Mouse (Mus musculus) left cerebral cortex, adult 2 months (tissue): Measurements from ENCODE around the gene Pde10a. TPM values are rescaled to one million over a fixed set of nuclear protein-coding genes. Genes with fewer than 3 reads are reported as not detected.

Experiments used
- DNase-seq, 2 experiments: peaks; one replicate each; pipeline ENCODE4 v3.0.0; 2021 to 2022; ENCODE audit warnings: low spot score in 2 of 2, mixed read lengths in 1 of 2; ENCODE audit errors: extremely low spot score in 1 of 2
- H3K27ac ChIP-seq: fragments of 200-600 bp; 2 replicates; pipeline ENCODE4 v1.8.1; 2022
- H3K4me3 ChIP-seq: fragments of 200-600 bp; 2 replicates; pipeline ENCODE4 v1.8.1; 2022
- CTCF ChIP-seq: fragments of 200-600 bp; IDR thresholded peaks from 2 replicates; pipeline ENCODE4 v1.8.1; 2022; ENCODE audit warnings: antibody characterized with exemption, mild to moderate bottlenecking, moderate library complexity
- intact Hi-C: fragments of 180-260 bp; cut with DNase I; formaldehyde crosslinking; loops from one replicate; pipeline ENCODE4 v1.15.1; 2025
- total RNA-seq, 2 experiments: library from RNA; stranded (reverse); gene quantifications; 2 replicates each; pipeline ENCODE4 v1.2.3; 2021

Pde10a gene
- total RNA-seq, 2 experiments from 2014 or later = 78.0 to 113 TPM

DNA sequence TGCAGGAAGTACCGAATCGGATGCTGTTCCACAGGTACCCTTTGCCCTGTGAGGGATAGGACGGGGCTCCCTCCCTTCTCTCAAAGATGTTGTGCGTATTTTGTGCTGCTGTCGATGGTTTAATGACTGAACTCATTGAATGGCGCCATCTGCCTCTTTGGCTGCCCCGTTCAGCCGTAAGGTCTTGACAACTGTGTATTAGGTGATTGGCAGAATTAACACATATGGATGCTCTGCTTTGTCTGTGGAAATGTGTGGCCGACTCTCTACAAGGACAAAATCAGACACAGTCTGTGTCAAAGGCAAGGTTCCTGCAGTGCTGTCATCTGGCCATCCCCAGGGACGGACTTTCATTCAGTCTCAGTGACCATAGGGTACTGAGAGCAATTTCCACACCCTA is 372.6 kb downstream of the Pde10a start:
- TF ChIP-seq CTCF = no peak
- no peak overlapping the region for H3K27ac ChIP-seq
- DNase-seq = no peak
- intact Hi-C loops = no loop called here
- H3K4me3 ChIP-seq = no peak overlapping the region

DNA sequence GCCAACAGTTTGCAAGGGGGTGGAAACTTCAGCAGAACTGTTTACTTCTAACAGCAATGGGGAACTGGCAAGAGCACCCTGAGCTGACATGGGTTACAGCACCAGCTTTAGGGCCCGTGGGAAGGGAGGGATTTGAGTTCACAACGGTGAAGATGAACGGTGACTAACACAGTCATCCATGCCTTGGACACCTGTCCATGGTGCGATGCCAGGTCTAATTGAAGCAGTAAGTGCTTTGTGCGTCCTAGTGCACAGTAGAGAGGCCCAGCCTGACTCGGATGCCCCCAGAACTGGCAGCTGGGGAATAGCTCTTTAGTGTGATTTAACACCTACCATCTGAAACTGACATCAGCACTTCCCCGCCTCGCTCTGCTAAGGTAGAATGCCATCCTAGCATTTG is 373.0 kb downstream of the Pde10a start:
- Histone ChIP-seq H3K4me3 (no peak overlapping the region), H3K27ac (no peak overlapping the region)
- no peak for TF ChIP-seq CTCF
- intact Hi-C loops = no loop called here
- no peak for DNase-seq

DNA sequence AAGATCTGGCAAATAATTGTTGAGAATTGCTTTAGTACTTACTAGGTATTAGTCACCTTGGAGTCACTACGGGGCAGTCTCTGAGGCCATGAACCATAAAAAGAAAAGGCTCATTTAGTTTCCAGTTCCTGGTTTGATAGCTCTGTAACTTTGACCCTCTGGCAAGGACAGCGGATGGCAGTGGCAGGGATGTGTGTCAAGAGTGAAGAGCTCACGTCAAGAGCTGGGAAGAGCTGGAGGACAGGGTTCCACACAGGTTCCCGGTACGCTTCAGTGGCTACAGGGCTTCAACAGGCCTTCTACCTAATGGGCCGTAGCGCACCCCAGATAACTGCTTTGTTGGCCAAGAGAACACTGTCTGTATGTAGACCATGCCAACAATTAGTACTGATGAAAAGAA is 374.0 kb downstream of the Pde10a start:
- no peak overlapping the region for H3K27ac ChIP-seq
- no peak overlapping the region for H3K4me3 ChIP-seq
- DNase-seq = no peak
- intact Hi-C loops = no loop called here
- TF ChIP-seq CTCF = no peak

DNA sequence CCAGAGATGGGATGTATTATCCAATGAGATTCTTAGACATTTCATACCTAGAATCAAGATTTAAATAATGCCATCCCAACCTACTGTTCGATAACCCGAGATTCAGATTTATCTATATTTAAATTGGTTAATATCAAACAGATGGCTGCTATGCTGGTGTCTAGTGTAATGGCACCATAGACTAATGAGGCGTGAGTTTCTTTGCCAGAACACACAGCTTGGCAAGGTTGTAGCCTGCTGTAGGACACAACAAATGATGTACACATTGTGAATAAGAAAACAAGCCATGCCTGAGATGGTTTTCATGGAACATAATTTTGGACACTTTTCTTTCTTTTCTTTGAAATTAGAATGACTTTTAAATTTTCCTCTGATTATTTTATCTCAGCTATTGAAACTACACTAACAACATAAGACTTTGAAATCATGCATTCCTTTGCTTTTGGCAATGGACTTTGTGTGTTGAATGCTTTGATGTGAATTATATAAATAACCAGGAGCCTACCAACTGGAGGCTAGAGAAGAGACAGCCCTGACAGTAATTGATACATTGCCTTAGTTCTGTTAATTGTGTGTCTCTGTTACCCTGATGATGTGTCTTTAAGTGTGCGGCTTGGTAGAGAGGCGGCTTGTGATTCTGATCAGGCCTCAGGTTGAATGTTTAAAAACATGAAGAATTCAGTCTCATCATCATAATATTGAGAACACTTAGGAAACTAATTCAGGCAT is 378.5 kb downstream of the Pde10a start:
- no peak overlapping the region for H3K4me3 ChIP-seq
- TF ChIP-seq CTCF = no peak
- intact Hi-C loops = no loop called here
- H3K27ac ChIP-seq = no peak overlapping the region
- DNase-seq = no peak

DNA sequence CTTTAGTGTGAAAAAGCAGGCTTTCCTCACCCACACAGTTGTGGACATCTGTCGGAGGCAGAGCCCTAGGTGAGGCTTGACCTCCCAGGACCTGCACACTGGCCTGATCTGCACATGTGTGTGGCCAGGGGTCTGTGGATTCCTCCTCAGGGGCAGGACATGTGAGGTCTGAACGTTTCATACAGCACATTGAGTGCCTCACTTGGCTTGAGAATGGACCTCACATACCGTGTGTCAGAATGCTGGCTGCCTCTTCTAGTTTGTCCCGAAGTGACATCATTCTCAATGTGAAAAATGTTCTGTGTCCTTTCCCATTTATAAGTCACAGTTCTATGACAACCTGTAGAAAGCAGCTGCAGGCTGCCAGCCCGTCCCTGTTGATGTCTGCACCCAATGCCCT is 385.4 kb downstream of the Pde10a start:
- intact Hi-C loops = no loop called here
- DNase-seq = no peak
- Histone ChIP-seq H3K27ac (no peak overlapping the region), H3K4me3 (no peak overlapping the region)
- no peak for TF ChIP-seq CTCF

DNA sequence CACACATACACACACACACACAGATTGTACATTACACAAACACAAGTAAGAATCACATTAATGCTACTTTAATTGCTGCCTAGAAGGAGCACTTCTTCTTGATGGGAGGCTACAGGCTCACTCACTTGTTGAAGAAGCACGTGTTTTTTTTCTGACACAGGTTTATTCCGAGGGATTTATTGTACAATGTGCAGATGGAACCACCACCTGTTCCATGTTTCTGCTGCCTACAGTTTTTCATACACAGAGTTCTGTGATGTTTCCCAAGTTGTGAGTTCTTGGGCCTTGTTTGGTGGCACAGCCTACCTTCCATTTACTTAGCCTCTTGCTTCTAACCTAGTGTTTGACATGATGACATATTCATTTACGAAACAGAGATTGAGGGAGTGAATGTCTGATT is 387.8 kb downstream of the Pde10a start:
- intact Hi-C loops = no loop called here
- no peak for DNase-seq
- Histone ChIP-seq H3K27ac (no peak overlapping the region), H3K4me3 (no peak overlapping the region)
- TF ChIP-seq CTCF = no peak

DNA sequence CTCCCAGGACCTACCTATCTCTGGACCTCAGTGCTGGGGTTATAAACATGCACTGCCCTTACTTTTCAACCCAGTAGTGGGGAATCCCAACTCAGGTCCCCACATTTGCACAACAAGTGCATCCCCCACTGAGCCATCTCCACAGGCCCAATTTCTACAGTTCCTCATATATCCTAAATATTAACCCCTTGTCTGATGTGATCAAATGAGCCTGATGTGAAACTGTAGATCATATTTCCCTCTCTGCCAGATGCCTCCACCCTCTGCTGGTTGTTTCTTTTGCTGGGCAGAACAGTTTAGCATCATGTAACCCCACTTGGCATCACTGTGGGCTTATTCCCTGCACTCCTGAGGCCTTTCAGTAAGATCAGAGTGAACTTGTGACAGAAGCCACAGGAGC is 390.5 kb downstream of the Pde10a start:
- intact Hi-C loops = no loop called here

DNA sequence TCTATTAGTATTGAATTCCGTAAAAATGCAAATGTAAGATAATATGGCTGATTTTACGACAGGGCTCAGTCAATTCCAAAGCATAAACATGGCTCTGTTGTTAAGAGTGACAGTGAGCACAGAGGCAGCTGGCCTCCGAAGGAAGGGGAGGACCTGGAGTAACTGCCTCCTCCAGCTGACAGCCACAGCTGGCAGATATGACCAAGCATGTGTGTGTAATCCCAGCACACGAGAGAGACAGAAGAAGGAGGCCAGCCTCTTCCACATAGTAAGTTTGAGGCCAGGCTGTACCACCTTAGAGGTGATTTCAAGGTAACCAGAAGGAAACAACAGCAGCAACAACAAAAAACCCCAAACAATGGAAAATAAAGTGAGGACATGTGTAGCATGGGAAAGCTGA is 397.9 kb downstream of the Pde10a start:
- TF ChIP-seq CTCF = no peak
- intact Hi-C loops = no loop called here
- Histone ChIP-seq H3K27ac (no peak overlapping the region), H3K4me3 (no peak overlapping the region)
- no peak for DNase-seq

More for the DNA sequence above, 390.5 kb downstream of the Pde10a start:
- no peak for TF ChIP-seq CTCF
- no peak for DNase-seq
- H3K4me3 ChIP-seq = no peak overlapping the region
- no peak overlapping the region for H3K27ac ChIP-seq

DNA sequence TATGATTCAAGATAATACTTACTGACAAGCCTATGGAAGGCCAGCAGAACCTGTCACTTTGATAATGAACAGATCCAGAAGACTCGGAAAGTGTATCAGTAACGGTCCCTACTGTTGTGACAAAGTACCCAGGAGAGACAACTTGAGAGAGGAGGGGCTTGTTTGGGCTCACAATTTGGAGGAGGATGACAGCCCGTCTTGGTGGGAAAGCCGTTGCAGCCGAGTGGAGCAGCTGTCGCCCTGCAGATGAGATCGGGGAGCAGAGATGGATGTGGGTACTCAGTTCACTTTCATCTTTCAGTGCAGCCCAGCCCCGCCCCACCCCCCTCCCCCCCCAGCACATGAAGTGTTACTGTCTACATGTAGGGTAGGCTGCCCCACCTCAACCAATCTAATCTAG is 398.6 kb downstream of the Pde10a start:
- H3K4me3 ChIP-seq = no peak overlapping the region
- no peak for TF ChIP-seq CTCF
- H3K27ac ChIP-seq = no peak overlapping the region
- intact Hi-C loops = no loop called here
- no peak for DNase-seq

DNA sequence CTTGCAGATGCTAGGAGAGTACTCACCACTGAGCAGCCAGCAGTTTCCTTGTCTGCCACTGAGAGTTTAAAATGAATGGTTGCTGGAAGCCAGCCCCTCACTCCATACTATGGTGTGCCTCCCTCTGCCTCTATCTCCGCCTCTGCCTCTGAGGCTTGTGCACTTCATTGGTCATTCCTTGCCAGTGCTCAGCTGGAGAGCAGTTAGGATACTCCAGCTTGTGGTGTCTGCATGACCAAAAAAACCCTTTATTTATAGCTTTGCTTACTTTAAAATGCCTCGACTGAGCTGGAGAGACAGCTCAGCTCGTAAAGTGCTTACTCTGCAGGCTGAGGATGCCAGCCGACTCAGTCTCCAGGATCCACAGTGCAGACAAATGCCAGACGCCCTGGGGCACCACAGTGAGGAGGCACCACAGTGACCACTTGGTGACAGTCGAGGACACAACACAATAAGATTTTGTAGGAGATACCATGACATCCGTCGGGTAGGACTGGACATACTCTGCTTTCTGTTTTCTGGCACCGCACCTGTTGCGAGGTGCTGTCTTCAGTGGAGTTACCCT is 400.7 kb downstream of the Pde10a start:
- TF ChIP-seq CTCF = no peak
- no peak for DNase-seq
- intact Hi-C loops = no loop called here
- H3K4me3 ChIP-seq = no peak overlapping the region
- H3K27ac ChIP-seq = no peak overlapping the region

DNA sequence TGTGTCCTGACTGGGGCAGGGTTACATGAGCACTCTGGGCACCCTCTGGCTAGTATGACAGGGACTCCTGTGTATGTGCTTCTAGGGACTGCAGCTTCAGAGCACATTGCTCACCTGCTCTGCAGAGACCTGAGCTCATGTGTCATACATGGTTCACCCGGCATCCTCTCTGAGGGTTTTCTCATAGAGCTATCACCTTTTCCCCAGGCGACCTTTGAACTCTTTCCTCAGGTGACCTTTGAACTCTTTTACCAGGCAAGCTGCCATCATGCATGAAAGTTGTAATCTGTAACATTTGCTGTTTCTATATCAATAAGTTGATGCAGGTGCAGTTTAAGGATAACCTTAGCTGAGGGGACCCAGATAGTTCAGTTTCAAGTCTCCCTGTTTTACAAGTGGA is 403.4 kb downstream of the Pde10a start:
- intact Hi-C loops = no loop called here
- Histone ChIP-seq H3K4me3 (no peak overlapping the region), H3K27ac (no peak overlapping the region)
- DNase-seq = no peak
- no peak for TF ChIP-seq CTCF

DNA sequence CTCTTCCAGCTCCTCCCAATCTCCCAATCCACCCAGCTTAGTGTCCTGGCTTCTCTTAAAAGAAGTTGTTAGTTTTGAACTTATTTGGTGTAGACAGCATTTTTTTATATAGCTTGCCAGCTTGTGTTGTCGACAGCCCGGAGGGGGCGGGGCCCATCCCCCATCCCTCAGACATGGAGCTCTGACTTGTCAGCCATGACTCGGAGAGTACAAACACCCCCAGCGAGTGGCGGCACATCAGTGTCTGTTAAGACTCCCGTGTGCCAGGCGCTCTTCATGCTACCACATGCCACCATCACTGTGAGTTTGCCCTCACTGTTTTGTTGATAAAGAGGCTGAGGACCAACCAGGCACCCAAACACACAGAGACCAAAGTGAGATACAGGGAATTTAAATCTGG is 404.5 kb downstream of the Pde10a start:
- intact Hi-C loops = loop anchor here (5.0 kb wide), 1 partner anchor 122 kb away; no protein-coding TSS in a partner anchor
- DNase-seq = no peak
- no peak for TF ChIP-seq CTCF
- Histone ChIP-seq H3K4me3 (no peak overlapping the region), H3K27ac (no peak overlapping the region)

DNA sequence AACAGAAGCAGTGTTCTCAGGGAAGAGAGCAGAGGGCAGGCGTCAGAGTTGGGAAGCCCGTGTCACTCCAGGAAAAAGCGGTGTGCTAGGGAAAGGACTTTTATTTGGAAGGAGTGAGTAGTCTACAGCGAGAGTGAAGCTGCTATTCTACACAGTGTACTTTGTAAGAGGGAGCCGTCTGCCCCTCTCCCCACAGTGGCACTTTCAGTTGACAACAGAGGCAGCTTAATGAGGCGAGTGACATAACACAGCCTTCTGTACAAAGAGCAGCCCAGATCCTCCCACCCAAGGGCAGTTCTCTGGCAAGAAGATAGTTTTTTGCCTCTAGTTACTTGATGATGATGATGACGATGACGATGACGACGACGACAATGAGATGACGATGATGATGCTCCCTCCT is 410.4 kb downstream of the Pde10a start:
- no peak for TF ChIP-seq CTCF
- intact Hi-C loops = loop anchor here (1.0 kb wide), 1 partner anchor 321 kb away; no protein-coding TSS in a partner anchor
- no peak for DNase-seq
- no peak overlapping the region for H3K27ac ChIP-seq
- no peak overlapping the region for H3K4me3 ChIP-seq
